Mouse (Mus musculus) liver, embryonic 13.5 days (tissue): ENCODE measurements around the gene Ano10. TPM values are rescaled to one million over a fixed set of nuclear protein-coding genes. Genes with fewer than 3 reads are reported as not detected.

Experiments
- ATAC-seq: fragments of 200-750 bp; cut with Nextera tagmentation; 2 replicates; pipeline ENCODE4 v1.8.0; 2017; ENCODE audit warnings: low read depth, mild to moderate bottlenecking, moderate number of reproducible peaks, moderate library complexity
- DNase-seq: peaks from one replicate; pipeline ENCODE4 v3.0.0; 2022
- H3K27ac ChIP-seq: fragments of 300-500 bp; sonication (generic); 2 replicates; pipeline ENCODE4 v1.5.1; 2015; ENCODE audit warnings: moderate library complexity, mild to moderate bottlenecking, inconsistent platforms
- H3K27me3 ChIP-seq: fragments of 300-500 bp; sonication (generic); 2 replicates; pipeline ENCODE4 v1.6.1; 2015; ENCODE audit warnings: mild to moderate bottlenecking, inconsistent platforms
- H3K36me3 ChIP-seq: fragments of 300-500 bp; sonication (generic); 2 replicates; pipeline ENCODE4 v1.6.1; 2015; ENCODE audit warnings: mild to moderate bottlenecking, inconsistent platforms
- H3K4me1 ChIP-seq: fragments of 300-500 bp; sonication (generic); replicated peaks from 2 replicates; pipeline ENCODE4 v1.6.1; 2015; ENCODE audit warnings: inconsistent platforms
- H3K4me2 ChIP-seq: fragments of 300-500 bp; sonication (generic); 2 replicates; pipeline ENCODE4 v1.6.1; 2015; ENCODE audit warnings: inconsistent platforms, mild to moderate bottlenecking, moderate library complexity
- H3K4me3 ChIP-seq: fragments of 300-500 bp; sonication (generic); replicated peaks from 2 replicates; pipeline ENCODE4 v1.5.1; 2015; ENCODE audit warnings: mild to moderate bottlenecking, inconsistent platforms
- H3K9ac ChIP-seq: fragments of 300-500 bp; sonication (generic); 2 replicates; pipeline ENCODE4 v1.6.1; 2015; ENCODE audit warnings: mild to moderate bottlenecking, inconsistent platforms
- H3K9me3 ChIP-seq: fragments of 300-500 bp; sonication (generic); replicated peaks from 2 replicates; pipeline ENCODE4 v1.6.1; 2016; ENCODE audit warnings: inconsistent platforms
- WGBS: fragments of 180-500 bp; shearing (Covaris S2); methylation state at CpG from one replicate; pipeline ENCODE4 v1.1.7; 2015; ENCODE audit not compliant: insufficient replicate concordance; 5-methylcytosine and 5-hydroxymethylcytosine counted together
- polyA plus RNA-seq: library from polyadenylated mRNA; unstranded; fragments of >200 nt; fragmentation: Nextera tagmentation; extraction: Ambion mirVana; gene quantifications from 2 replicates; pipeline ENCODE4 v1.2.1, GENCODE M21; 2015

The Ano10 gene
- polyA plus RNA-seq, 1 experiment from 2014 or later = 10.8 TPM

DNA sequence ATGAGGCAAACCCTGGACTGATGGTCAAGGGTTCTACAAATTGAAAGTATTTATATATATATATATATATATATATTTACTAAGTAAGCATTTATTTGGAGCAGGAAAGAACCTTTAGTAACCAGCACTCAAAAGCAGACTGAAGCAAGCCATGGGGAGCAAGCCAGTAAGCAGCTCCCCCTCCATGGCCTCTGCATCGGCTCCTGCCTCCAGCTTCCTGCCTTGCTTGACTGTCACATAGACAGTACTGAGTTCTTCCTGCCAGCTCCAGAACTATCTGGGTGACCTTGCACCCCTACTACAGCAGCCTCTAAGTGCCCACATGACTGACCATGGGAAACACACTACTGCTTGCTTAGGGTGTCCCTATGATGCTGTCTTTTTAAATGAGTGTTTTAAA is 141.7 kb downstream of the Ano10 start:
- WGBS = 82% methylated on average over 1 of the region's 1 CpGs
- ATAC-seq = no peak
- no peaks in the 10 kb centered on the region for H3K9me3 ChIP-seq

DNA sequence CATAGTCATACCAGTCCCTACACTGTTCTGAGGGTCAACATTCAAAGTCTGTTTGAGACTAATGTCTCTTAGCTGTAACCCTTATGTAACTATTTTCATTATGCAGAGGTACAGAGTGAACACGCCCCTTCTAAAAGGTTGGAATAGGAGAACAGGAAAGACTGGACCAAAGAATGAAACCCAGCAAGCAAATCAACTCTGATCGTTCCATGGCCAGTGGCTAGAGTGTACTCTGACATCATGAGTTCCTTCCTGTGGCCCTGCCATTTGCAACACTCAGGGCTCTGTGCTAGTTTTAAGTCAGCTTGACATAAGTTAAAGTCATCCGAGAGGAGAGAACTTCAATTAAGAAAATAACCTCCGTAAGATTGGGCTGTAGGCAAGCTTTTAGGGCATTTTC is 142.2 kb downstream of the Ano10 start:
- ATAC-seq = no peak
- no peak overlapping the region for H3K27ac ChIP-seq
- no peak overlapping the region for H3K4me2 ChIP-seq
- no peaks in the 10 kb centered on the region for H3K27me3 ChIP-seq
- no peaks in the 10 kb centered on the region for H3K9me3 ChIP-seq
- no peak overlapping the region for H3K9ac ChIP-seq
- DNase-seq = no peak
- WGBS = 70% methylated on average over 4 of the region's 4 CpGs
- H3K36me3 ChIP-seq = peaks cover 13% of the 10 kb centered on the region
- no peak overlapping the region for H3K4me3 ChIP-seq
- peaks cover 37% of the 10 kb centered on the region for H3K4me1 ChIP-seq

More for the DNA sequence above, 141.7 kb downstream of the Ano10 start:
- no peak for DNase-seq
- Histone ChIP-seq H3K27ac (no peak overlapping the region), H3K36me3 (peaks cover 18% of the 10 kb centered on the region), H3K27me3 (no peaks in the 10 kb centered on the region), H3K9ac (no peak overlapping the region), H3K4me3 (no peak overlapping the region), H3K4me1 (peaks cover 37% of the 10 kb centered on the region), H3K4me2 (no peak overlapping the region)

DNA sequence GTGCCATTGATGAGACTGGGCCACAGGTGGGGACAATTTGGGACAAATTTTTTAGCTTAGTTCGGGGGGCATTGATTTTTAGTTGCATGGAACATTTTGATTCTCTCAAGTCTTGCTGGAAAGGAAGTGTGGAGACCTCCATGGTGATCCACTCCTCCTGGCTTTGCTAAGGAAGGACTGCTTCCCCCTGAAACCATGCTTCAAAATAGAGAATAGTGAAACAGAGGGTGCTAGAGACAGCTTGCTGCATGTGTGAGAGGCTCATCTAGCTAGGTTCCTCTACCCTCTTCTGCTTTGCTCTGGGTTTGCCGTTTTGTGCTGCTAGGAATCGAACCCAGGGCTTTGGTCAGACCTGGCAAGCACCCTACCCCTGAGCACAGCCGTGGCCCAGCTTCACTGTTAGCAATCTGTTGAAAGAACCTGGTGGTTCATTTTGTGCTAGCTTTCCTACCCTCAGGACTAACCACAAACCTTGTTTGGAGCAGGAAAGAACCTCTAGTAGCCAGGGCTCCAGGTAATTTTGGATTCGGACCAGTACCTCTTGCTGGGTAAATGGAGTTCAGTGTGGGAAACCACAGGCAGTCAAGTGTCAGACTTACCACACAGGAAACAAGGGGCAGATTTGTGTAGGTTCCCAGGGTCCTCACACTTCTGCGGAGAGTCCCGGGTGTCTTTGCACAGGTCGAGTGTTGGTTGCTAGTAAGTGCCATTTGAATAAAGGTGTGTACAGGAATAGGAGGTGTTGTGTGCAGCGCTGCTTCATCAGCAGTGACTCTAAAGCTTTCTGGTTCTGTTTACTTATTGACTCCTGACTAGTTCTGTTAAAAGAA is 144.0 kb downstream of the Ano10 start:
- H3K27ac ChIP-seq = no peak overlapping the region
- 51% methylated on average over 9 of the region's 9 CpGs for WGBS
- peaks cover 5% of the 10 kb centered on the region for H3K36me3 ChIP-seq
- H3K27me3 ChIP-seq = no peaks in the 10 kb centered on the region
- H3K4me2 ChIP-seq = no peak overlapping the region
- H3K4me1 ChIP-seq = peaks cover 54% of the 10 kb centered on the region
- no peaks in the 10 kb centered on the region for H3K9me3 ChIP-seq
- DNase-seq (no peak), ATAC-seq (no peak)
- H3K9ac ChIP-seq = no peak overlapping the region
- H3K4me3 ChIP-seq = no peak overlapping the region

DNA sequence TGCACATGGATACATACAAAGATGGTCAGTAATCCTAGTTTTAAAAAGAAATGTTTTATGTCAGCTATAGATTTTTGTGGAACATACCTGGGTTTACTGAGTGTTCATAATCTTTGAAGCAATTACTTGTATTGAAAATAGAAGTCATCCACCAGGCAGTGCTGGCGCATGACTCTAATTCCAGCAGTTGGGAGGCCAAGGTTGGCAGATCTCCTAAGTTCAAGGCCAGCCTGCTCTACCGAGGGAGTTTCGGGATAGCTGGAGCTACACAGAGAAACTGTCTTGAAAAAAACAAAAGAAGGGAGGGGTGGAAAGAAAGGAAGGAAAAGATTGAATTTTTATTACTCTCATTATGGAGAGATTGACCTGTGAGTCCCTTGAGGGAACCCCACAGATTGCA is 145.9 kb downstream of the Ano10 start:
- H3K36me3 ChIP-seq = peaks cover 17% of the 10 kb centered on the region

DNA sequence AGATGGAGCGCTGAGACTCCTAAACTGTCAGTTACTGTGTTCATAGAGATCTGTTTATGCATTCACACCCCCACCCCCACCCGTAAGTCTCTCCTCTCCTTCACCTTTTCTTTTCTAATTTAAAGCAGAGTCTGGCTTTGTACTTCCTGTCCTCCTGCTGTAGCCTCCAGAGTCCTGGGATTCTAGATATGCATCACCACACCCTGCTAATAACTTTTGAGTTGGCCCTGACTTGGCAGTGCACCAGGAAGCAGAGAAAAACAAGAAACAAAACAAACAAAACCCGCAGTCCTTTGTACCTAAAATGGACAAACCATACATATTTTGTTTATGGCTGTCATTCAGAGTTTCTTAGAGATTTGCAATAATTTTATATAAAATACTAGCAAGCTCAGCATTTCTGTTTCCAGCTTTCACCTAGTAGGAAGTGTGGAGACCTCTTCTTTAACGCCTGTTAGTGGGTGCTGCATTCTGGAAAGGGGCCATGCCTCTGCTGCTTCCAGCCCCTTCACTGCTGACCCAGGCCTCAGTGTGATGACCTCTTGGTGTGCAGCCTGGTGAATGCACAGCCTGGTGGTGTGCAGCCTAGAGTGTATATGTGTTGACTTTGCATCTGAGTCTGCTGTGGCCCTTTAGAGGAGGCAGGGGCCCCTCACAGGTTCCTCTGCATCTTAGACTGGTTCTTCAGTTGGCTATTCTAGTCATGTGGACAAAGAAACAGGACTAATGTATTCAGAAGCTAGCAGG is 147.9 kb downstream of the Ano10 start:
- H3K27me3 ChIP-seq = no peaks in the 10 kb centered on the region
- H3K27ac ChIP-seq = no peak overlapping the region
- no peak overlapping the region for H3K9ac ChIP-seq
- no peak for ATAC-seq
- WGBS = 67% methylated on average over 4 of the region's 4 CpGs
- 0 out of 2 replicates have a peak, but pooled peaks cover 3% of the 10 kb centered on the region for H3K9me3 ChIP-seq
- no peak for DNase-seq
- no peak overlapping the region for H3K4me2 ChIP-seq
- no peak overlapping the region for H3K4me3 ChIP-seq
- H3K4me1 ChIP-seq = peaks cover 47% of the 10 kb centered on the region
- peaks cover 17% of the 10 kb centered on the region for H3K36me3 ChIP-seq

More for the DNA sequence above, 145.9 kb downstream of the Ano10 start:
- H3K4me1 ChIP-seq = peaks cover 54% of the 10 kb centered on the region
- no peaks in the 10 kb centered on the region for H3K27me3 ChIP-seq
- 74% methylated on average over 3 of the region's 3 CpGs for WGBS
- H3K4me3 ChIP-seq = no peak overlapping the region
- H3K4me2 ChIP-seq = no peak overlapping the region
- H3K27ac ChIP-seq = no peak overlapping the region
- H3K9me3 ChIP-seq = 0 out of 2 replicates have a peak, but pooled peaks cover 3% of the 10 kb centered on the region
- no peak for ATAC-seq
- H3K9ac ChIP-seq = no peak overlapping the region
- DNase-seq = no peak

DNA sequence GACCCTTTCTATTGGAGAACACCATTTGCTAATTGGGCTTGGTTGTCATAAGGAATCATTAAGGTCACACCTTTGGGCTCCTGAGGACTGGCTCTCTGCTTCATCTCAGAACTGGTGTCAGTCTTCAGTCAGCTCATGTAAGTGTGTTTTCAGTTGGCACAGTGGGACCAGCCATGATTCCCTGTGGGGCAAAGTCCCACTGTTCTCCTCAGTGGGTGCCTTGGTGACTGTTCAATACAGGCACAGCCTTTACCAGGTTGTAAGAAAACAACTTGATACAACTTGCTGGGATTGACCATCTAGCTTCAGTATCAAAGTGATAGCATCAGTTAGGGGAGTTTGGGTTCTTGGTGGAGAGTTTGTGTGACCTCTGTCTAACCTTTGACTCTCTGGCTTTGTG is 148.5 kb downstream of the Ano10 start:
- no peak overlapping the region for H3K4me2 ChIP-seq
- DNase-seq (no peak), ATAC-seq (no peak)
- H3K27me3 ChIP-seq = no peaks in the 10 kb centered on the region
- no peak overlapping the region for H3K27ac ChIP-seq
- no peak overlapping the region for H3K4me3 ChIP-seq
- H3K4me1 ChIP-seq = peaks cover 47% of the 10 kb centered on the region
- H3K36me3 ChIP-seq = peaks cover 17% of the 10 kb centered on the region
- no peak overlapping the region for H3K9ac ChIP-seq
- 0 out of 2 replicates have a peak, but pooled peaks cover 3% of the 10 kb centered on the region for H3K9me3 ChIP-seq

DNA sequence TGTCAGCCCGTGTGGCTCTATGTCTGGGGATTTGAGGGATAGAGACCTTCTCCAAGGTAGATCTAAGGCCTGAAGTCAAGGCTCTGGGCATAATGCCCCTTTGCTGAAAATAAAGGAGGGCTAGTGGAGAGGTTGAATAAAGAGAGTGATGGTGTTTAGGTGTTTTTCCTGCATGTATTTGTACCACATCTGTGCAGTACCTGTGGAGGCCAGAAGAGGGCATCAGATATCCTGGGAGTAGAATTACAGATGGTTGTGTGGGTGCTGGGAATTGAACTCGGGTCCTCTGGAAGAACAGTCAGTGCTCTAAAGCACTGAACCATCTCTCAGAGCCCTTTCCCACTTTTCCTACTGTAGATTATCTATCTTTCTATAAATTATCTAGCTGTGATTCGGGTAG is 149.4 kb downstream of the Ano10 start:
- Histone ChIP-seq H3K36me3 (peaks cover 17% of the 10 kb centered on the region), H3K9me3 (0 out of 2 replicates have a peak, but pooled peaks cover 3% of the 10 kb centered on the region), H3K4me3 (no peak overlapping the region), H3K27ac (no peak overlapping the region), H3K27me3 (no peaks in the 10 kb centered on the region), H3K4me2 (no peak overlapping the region), H3K9ac (no peak overlapping the region), H3K4me1 (peaks cover 39% of the 10 kb centered on the region)
- ATAC-seq = no peak
- DNase-seq = no peak
- 75% methylated on average over 3 of the region's 3 CpGs for WGBS

DNA sequence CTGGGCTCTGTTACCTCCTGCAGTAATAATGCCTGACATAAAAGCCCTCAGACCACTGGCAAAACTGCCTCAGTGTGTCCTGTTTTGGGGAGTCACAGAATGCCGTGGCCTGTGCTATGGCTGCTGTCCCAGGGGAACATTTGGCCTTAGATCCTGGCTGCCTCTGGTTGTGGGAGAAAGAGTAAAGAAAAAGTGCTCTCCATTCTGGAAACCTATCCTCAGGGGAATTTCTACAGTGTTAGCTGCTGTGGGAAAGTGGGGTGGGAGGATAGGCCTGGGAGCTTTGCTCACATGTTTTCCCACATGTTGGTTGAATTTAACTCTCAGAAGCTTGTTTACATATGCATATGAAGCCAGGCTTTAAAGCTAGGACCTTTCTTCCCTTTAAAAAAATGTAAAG is 151.0 kb downstream of the Ano10 start:
- ATAC-seq (no peak), DNase-seq (no peak)
- Histone ChIP-seq H3K4me1 (peaks cover 28% of the 10 kb centered on the region), H3K27me3 (no peaks in the 10 kb centered on the region), H3K27ac (no peak overlapping the region), H3K9ac (no peak overlapping the region), H3K4me3 (no peak overlapping the region), H3K9me3 (0 out of 2 replicates have a peak, but pooled peaks cover 3% of the 10 kb centered on the region), H3K36me3 (peaks cover 17% of the 10 kb centered on the region), H3K4me2 (no peak overlapping the region)
- WGBS = 69% methylated on average over 1 of the region's 1 CpGs

DNA sequence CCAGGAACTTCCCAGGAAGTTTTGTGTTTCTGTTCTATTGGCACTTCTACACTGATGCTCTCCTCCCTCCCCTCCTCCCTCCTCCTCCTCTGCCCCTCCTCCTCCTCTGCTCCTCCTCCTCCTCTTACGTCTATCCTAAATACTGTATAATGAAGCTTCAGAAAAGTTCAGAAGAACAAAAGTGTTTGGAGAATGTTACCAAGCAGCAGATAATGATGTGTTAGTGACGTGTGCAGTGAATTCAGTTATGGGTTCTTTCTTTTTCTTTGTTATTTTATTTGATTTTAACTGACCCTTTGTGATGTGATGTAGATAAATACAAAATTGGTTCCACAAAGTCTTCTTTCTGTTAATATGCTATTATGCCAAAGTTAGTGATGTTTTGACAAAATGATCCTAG is 155.0 kb downstream of the Ano10 start:
- Histone ChIP-seq H3K36me3 (peaks cover 15% of the 10 kb centered on the region), H3K9ac (no peak overlapping the region), H3K4me3 (no peak overlapping the region), H3K27ac (no peak overlapping the region), H3K27me3 (no peaks in the 10 kb centered on the region), H3K4me2 (no peak overlapping the region), H3K9me3 (no peaks in the 10 kb centered on the region), H3K4me1 (peaks cover 23% of the 10 kb centered on the region)
- DNase-seq (no peak), ATAC-seq (no peak)
- 57% methylated on average over 2 of the region's 2 CpGs for WGBS

DNA sequence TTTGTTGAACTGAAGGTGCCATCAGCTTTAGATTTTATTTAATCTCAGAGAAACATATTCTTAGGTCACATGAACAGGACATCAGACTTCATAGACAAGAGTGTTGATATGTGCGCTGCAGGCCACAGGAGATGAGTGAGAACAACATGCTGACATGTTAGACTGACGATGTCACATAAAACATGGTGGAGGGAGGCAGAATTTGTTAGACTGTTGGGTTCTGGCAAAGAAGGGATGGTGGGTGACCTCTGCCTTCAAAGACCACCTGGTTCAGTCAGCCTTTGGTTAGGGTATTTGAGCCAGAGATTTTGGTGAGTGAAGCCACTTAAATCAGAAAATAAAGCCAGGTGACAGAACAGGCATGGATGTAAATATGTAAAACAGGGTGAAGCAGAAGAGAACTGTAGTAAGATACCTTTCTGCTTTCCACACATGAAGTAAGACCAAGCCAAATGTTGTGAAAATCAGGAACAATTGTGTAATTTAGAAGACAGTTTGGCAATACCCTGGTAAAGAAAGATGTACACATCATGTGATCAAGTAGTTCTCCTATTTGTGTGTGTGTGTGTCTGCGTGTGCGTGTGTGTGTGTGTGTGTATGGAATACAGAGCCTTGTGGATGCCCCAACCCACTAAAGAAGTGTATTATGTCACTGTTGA is 155.7 kb downstream of the Ano10 start:
- peaks cover 24% of the 10 kb centered on the region for H3K4me1 ChIP-seq
- ATAC-seq = no peak

DNA sequence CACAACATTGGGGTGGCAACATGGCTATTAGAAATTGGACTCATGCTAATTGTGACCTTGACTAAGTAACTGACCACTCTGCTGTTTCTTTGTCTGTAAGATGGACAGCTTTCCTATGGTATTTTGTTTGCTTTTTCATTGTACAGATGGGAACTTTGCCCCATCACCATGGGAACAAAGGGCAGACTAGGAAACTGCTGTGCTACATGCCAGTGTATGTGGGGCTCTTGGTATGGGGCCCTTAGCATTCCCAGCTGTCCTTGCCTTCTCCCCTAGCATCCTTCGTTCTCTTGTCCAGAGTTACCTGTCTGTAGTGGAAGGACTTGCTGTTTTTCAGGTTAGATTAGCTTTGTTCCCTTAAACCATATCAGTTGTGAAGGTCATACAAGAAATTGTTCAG is 156.3 kb downstream of the Ano10 start:
- DNase-seq (no peak), ATAC-seq (no peak)
- Histone ChIP-seq H3K27ac (no peak overlapping the region), H3K9me3 (no peaks in the 10 kb centered on the region), H3K4me2 (no peak overlapping the region), H3K4me1 (peaks cover 29% of the 10 kb centered on the region), H3K36me3 (peaks cover 12% of the 10 kb centered on the region), H3K9ac (no peak overlapping the region), H3K4me3 (no peak overlapping the region), H3K27me3 (no peaks in the 10 kb centered on the region)
- 70% methylated on average over 1 of the region's 1 CpGs for WGBS

More for the DNA sequence above, 155.7 kb downstream of the Ano10 start:
- Histone ChIP-seq H3K4me3 (no peak overlapping the region), H3K9ac (no peak overlapping the region), H3K27ac (no peak overlapping the region), H3K4me2 (no peak overlapping the region), H3K9me3 (no peaks in the 10 kb centered on the region), H3K36me3 (peaks cover 12% of the 10 kb centered on the region), H3K27me3 (no peaks in the 10 kb centered on the region)
- DNase-seq = no peak
- WGBS = 79% methylated on average over 4 of the region's 4 CpGs
